Mouse (Mus musculus) activated CD4-positive, CD25-positive, alpha-beta regulatory T cell, adult 4 months (primary cell): Measurements from ENCODE around the gene Pak6. TPM values are rescaled to one million over a fixed set of nuclear protein-coding genes. Genes with fewer than 3 reads are reported as not detected.
A peak's percentile ranks its signal among the peaks of the same experiment; 100 is the strongest.

Source experiments
- ATAC-seq: one replicate; pipeline ENCODE4 v1.8.0; 2017
- polyA plus RNA-seq, 2 experiments: library from polyadenylated mRNA; unstranded; fragments of 100-300 nt; shearing (Covaris generic); gene quantifications; one replicate each; pipeline ENCODE4 v1.2.1; 2017

Gene Pak6
- polyA plus RNA-seq, 2 experiments from 2014 or later = not detected

DNA sequence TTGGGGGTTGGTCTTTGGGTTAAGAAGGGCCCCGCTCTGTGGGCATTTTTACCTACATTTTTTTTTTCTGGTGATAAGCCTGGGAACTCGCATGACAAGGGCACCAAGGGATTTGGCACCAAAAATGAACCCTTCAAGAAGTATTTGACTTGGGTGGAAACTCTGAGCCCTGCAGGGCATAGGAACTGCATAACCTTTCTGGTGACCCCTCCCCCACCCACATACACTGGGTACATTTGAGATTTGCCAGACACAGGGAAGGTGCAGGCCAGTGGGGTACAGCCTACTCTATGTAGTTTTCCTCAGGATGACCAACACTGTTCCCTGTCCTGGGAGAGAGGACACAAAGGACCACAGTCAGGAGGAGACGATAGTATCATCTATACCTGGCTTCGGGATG is 2.5 kb downstream of the Pak6 start:
- ATAC-seq = no peak

DNA sequence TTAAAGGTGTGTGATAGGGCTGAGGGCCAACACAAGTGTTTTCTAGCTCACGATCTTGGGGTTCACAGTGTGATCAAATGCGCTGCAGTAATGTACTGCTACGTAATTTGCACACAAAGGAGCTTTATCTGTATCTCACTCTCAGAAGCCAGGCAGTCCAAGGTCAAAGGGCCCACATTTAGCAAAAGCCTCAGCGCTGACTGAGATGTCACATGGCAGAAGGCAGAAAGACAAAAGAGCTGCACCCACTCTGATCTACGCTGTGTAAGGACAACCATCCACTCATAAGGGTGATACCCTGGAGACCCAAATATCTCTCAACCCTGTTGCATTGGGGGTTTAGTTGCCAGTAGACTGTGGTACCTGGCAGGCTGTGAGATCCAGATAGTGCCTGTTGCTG is 4.1 kb downstream of the Pak6 start:
- no peak for ATAC-seq

- no peak for ATAC-seq
These were observed 6.1 kb downstream of the Pak6 start for GRCm38 (mm10) chr2:118669245-118669644.

DNA sequence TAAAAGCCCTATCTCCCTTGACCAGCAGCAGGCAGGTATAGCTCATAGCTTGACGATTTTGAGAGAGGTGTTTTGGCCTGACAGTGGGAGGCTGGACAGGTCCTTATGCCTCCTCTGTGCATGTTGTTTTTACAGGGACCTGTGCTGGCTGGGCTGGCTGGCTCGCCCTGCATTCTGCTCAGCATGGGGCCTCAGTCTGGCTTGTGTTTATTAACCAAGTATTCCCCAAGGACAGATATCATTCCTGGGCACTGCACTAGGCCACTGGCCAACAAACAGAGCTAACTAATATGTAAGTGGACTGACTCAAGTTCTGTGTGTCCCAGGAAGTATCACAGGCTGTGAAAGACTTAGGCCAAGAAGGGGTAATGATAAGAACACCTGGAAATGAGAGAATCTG is 6.7 kb downstream of the Pak6 start:
- no peak for ATAC-seq

GRCm38 (mm10) chr2:118671728-118672127 is 8.6 kb downstream of the Pak6 start:
- ATAC-seq = no peak

GRCm38 (mm10) chr2:118673686-118674465 is 10.8 kb downstream of the Pak6 start:
- no peak for ATAC-seq

DNA sequence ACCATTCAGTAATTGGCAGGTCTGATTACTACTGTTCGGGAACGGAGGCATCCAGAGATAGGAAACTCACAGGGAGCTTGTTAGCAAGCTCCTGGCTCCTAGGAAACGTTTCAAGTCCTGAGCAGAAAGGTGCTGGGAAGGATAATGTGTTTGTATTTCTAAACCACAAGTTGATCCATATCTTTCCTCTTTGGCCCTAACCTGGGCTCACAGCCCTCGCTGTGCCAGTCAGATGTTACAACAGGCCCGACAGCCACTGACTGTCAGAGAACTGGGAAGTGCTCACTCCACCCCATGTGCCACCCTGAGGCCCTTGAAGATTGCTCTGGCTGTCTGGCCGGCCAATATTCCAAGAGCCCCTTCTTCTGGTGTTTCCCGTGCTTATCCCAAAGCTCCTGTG is 11.4 kb downstream of the Pak6 start:
- ATAC-seq = no peak

GRCm38 (mm10) chr2:118676839-118677741 is 14.0 kb downstream of the Pak6 start:
- ATAC-seq = no peak

DNA sequence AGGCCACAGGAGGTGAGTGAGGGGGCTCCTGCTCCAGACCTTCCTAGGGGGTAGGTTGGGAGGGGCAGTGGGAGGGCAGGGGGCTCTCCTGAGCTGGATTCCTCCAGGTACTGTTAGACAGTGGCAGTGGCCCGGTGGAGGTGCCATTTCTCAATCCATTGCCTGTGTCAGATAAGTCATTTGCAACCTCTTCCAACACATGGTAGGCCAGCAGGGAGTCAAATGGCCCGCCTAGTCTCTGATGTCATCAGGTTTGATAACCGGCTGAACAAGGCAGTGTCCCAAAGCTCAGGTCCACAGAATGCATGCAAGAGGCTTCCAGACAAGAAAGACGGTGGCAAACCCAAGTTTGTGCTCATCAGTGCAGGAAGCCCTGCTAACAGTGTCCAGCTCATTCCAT is 14.7 kb downstream of the Pak6 start:
- no peak for ATAC-seq

GRCm38 (mm10) chr2:118679577-118679976 is 16.5 kb downstream of the Pak6 start:
- ATAC-seq = no peak

DNA sequence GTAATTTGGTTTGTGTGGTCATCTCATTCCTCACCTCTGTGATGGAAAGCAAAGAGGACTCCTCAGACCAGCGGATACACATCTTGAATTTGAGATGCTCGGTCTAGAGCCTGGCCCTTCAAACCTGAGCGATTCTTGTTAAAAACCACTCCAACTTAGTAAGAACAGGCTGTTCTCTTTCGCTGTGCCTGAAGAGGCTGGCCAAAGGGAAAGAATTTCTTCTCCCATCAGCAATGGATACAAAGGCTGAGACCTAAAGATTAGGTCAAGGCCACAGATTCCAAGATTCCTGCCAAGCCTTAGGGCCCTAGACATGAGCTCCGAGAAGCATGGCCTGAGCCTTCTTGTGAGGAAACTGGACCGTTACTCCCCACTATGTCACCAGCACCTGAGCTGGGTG is 17.8 kb downstream of the Pak6 start:
- ATAC-seq = no peak

GRCm38 (mm10) chr2:118682544-118683260 is 19.6 kb downstream of the Pak6 start:
- ATAC-seq = no peak

- ATAC-seq = no peak
These were observed 22.0 kb downstream of the Pak6 start for GRCm38 (mm10) chr2:118685088-118685487.

- no peak for ATAC-seq
These were observed 23.6 kb downstream of the Pak6 start for GRCm38 (mm10) chr2:118686693-118687092.

DNA sequence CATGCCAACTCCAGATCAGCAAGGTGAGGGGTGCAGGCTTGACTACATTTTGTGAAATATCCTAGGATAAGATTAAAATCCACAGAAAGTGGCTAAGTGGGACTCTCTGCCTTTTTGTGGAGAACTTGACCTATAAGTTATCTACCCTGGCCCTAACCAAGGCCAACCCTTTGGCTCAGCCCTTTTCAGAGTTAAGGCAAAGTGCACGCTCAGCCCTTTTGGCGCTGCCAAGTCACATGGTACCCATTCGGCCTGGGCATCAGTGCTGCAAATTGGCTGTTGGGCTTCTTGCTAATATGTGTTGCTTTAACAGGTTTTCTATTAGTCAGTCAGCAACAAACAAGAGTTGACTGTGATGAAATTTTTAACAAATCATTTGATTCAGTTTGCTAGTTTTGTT is 24.7 kb downstream of the Pak6 start:
- no peak for ATAC-seq

DNA sequence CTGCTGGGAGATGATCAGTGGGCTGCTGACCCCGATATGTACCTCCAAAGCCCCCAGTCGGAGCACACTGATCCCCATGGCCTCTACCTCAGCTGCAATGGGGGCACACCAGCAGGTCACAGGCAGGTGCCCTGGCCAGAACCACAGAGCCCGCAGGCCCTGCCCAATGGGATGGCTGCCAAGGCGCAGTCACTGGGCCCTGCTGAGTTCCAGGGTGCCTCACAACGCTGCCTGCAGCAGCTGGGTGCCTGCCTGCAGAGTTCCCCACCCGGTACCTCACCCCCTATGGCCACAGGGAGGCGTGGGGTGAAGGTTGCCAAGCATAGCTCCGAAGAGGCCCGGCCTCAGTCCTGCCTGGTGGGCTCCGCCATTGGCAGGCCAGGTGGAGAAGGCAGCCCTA is 26.8 kb downstream of the Pak6 start:
- ATAC-seq = no peak

GRCm38 (mm10) chr2:118693370-118693966 is 30.4 kb downstream of the Pak6 start:
- no peak for ATAC-seq

DNA sequence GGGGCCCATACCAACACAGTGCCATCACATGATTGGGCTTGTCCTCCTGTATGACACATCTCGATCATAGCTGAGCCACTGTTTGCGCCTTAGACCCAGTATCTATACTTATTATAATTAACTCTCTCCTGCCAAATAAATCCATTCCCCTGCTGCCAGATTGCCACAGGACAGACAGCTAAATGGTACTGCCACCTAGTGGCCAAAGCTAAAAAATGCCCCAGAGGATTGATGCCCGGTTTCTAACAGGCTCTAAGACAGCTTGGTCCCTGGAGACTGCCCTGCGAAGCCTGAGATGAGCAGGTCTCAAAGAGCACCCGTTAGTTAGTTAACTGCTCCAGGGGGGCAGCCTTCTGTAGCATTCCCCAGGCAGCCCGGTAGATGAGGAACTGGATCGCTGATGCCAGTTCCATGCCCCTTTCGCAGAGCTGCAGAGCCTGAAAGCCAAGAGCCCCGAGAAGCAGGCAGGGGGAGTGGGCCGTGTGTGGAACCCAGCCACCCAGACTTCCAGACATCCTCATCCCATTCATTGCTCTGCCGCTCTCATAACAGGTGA is 32.7 kb downstream of the Pak6 start:
- ATAC-seq = peak; percentile 47

GRCm38 (mm10) chr2:118696451-118697308 is 33.6 kb downstream of the Pak6 start:
- no peak for ATAC-seq

DNA sequence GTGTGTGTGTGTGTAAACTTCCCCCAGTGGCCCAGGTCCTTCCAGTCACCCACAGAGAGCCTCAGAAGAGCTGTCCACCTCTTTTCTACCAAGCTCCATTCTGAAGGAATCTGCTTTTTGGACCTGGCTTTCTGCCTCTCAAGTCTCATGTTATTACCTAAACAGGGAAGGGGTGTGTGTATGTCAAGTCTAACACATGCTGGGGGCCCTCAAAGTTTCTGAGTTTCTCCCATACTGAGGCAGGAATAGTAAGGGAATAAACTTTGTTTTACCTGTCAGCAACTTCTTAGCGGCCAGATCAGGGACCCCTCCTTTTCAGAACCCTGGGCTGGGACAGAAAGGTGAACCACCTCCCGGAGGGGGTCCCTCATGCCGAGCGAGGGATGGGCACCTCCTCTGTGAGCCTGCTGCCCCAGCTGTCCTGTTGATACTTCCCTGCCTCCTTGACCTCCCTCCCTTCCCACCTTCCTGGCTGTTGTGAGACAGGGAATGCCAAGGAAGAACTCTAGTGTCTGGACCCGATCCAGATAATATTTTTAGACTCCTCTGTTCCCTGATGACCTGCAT is 34.3 kb downstream of the Pak6 start:
- no peak for ATAC-seq

DNA sequence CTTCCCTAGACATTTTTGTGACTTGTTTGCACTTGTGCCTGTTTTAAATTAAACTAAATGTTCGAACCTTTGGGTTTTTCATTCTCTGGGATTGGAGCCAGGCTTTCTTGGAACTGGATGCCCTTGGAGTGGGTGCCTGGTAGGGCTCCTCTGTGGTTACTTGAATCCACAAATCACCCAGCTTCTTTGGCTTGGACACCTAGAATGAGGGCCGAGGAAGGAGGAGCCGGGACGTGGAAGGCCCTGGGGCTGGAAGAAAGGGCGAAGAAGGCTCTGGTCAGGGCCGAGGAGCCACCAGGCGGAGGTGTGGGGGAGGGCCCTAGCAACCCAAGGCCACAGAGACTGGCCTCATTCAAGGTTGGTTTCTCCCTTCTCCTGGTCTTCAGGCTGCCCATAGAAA is 34.9 kb downstream of the Pak6 start:
- no peak for ATAC-seq
